In genomic region chr15:79984152-79984551, GRCm38 (mm10) we compare ENCODE assay signal across 18 mouse cellular contexts. TPM values are rescaled to one million over a fixed set of nuclear protein-coding genes. Genes with fewer than 3 reads are reported as not detected.
DNase-seq lines count a peak whose midpoint lies in the region; ATAC-seq and TF ChIP-seq lines count a peak whose summit lies in the region.
"Had no signal": no experiment of that assay in that cellular context is flagged by ENCODE, and none has a peak within 500 bp of the region (broad histone marks: within the 10 kb centered on the region; RNA-seq: fewer than 3 reads in every experiment).

No protein-coding gene starts in this region.

- no peak overlapping the region for H3K4me2 ChIP-seq in hindbrain, embryonic 12.5 days (replicated peaks)
- no peak overlapping the region for H3K4me2 ChIP-seq in intestine, postnatal 0 days (replicated peaks; ENCODE audit: low read depth)
- H3K4me2 ChIP-seq: heart, embryonic 12.5 days; hindbrain, embryonic 13.5 days had no signal

- peak overlapping the region; percentile 35; the same call in 1 of the 2 replicates for H3K27ac ChIP-seq in hindbrain, embryonic 10.5 days
- no peak overlapping the region for H3K27ac ChIP-seq in hindbrain, embryonic 12.5 days
- H3K27ac ChIP-seq in intestine, postnatal 0 days (ENCODE audit: low read depth, low read length) = no peak overlapping the region
- H3K27ac ChIP-seq: hindbrain, embryonic 13.5 days; kidney, postnatal 0 days had no signal

- TF ChIP-seq CTCF in intestine, postnatal 0 days (IDR thresholded peaks at IDR 0.05; ENCODE audit: low read depth) = no peak

- H3K27me3 ChIP-seq in hindbrain, embryonic 10.5 days (ENCODE audit: insufficient read depth, poor library complexity, severe bottlenecking) = no peaks in the 10 kb centered on the region
- H3K27me3 ChIP-seq in hindbrain, embryonic 12.5 days = no peaks in the 10 kb centered on the region
- H3K27me3 ChIP-seq in intestine, postnatal 0 days (replicated peaks; ENCODE audit: control insufficient read depth, insufficient read depth, low read length) = no peaks in the 10 kb centered on the region
- H3K27me3 ChIP-seq: hindbrain, embryonic 13.5 days had no signal

- ATAC-seq in hindbrain, embryonic 12.5 days (ENCODE audit: low FRiP score) = no peak
- peak; percentile 69 for ATAC-seq in intestine, postnatal 0 days
- no peak for ATAC-seq in granulocyte monocyte progenitor cell, adult 5-6 weeks (replicated peaks; ENCODE audit: poor library complexity, severe bottlenecking)

- 62% methylated on average over 7 of the region's 7 CpGs for WGBS in hindbrain, embryonic 10.5 days
- 34% methylated on average over 6 of the region's 7 CpGs for WGBS in hindbrain, embryonic 12.5 days
- 17% methylated on average over 7 of the region's 7 CpGs for WGBS in intestine, postnatal 0 days

- no peaks in the 10 kb centered on the region for H3K36me3 ChIP-seq in hindbrain, embryonic 10.5 days
- no peaks in the 10 kb centered on the region for H3K36me3 ChIP-seq in hindbrain, embryonic 12.5 days
- no peaks in the 10 kb centered on the region for H3K36me3 ChIP-seq in intestine, postnatal 0 days (ENCODE audit: control insufficient read depth, insufficient read depth)
- H3K36me3 ChIP-seq: heart, embryonic 12.5 days; hindbrain, embryonic 13.5 days had no signal

- H3K4me1 ChIP-seq in hindbrain, embryonic 10.5 days (replicated peaks) = peaks cover 22% of the 10 kb centered on the region
- H3K4me1 ChIP-seq in hindbrain, embryonic 12.5 days = peaks cover 6% of the 10 kb centered on the region; the same call in 1 of the 2 replicates
- H3K4me1 ChIP-seq in intestine, postnatal 0 days (replicated peaks; ENCODE audit: control insufficient read depth, insufficient read depth, low read length) = no peaks in the 10 kb centered on the region

- H3K9ac ChIP-seq in hindbrain, embryonic 12.5 days = no peak overlapping the region
- no peak overlapping the region for H3K9ac ChIP-seq in intestine, postnatal 0 days (ENCODE audit: low read depth, low read length)
- H3K9ac ChIP-seq: heart, embryonic 12.5 days; hindbrain, embryonic 13.5 days had no signal

- DNase-seq in hindbrain, embryonic 10.5 days (ENCODE audit: low spot score) = no peak
- DNase-seq in NIH3T3 (ENCODE audit: low read depth) = peak; percentile 12
- DNase-seq in lung, postnatal 14 days = peak; percentile 51
- no peak for DNase-seq in spleen, postnatal 4 days (ENCODE audit: low spot score in 2 of 2)
- no peak for DNase-seq in right cerebral cortex, postnatal 4 days
- DNase-seq: adrenal gland, postnatal 25 days; B cell, adult 2 months; layer of hippocampus, postnatal 36 days; liver; retina, postnatal 1 day; spleen, adult 18-20 months had no signal

- H3K4me3 ChIP-seq in hindbrain, embryonic 10.5 days = no peak overlapping the region
- no peak overlapping the region for H3K4me3 ChIP-seq in hindbrain, embryonic 12.5 days
- no peak overlapping the region for H3K4me3 ChIP-seq in intestine, postnatal 0 days (ENCODE audit: low read depth, low read length)
- H3K4me3 ChIP-seq: erythroblast, embryonic 14.5 days; heart, embryonic 12.5 days; hindbrain, embryonic 13.5 days had no signal

- H3K9me3 ChIP-seq in hindbrain, embryonic 10.5 days = no peaks in the 10 kb centered on the region
- H3K9me3 ChIP-seq in hindbrain, embryonic 12.5 days (replicated peaks) = no peaks in the 10 kb centered on the region
- no peaks in the 10 kb centered on the region for H3K9me3 ChIP-seq in intestine, postnatal 0 days (ENCODE audit: control insufficient read depth)
- H3K9me3 ChIP-seq: hindbrain, embryonic 13.5 days had no signal

RNA-seq across cellular contexts. Expression of gene Cbx7, which starts 13.2 kb away (rescaled TPM):
- polyA plus RNA-seq in hindbrain, embryonic 10.5 days (2016; fragmentation: Nextera tagmentation; extraction: Ambion mirVana) = 2.4 and 2.9 TPM in 2 replicates
- polyA plus RNA-seq in hindbrain, embryonic 12.5 days (2016; fragmentation: Nextera tagmentation; extraction: Ambion mirVana) = 3.1 and 4.2 TPM in 2 replicates
- 2.5 and 3.8 TPM in 2 replicates for polyA plus RNA-seq in intestine, postnatal 0 days (2015; fragmentation: Nextera tagmentation; extraction: Ambion mirVana)
- total RNA-seq in granulocyte monocyte progenitor cell, adult 5-6 weeks (2014; fragmentation: Nextera tagmentation) = 3.4 and 3.7 TPM in 2 replicates
- 0.26 and 1.7 TPM in 2 replicates for total RNA-seq in granulocyte monocyte progenitor cell, adult 5-6 weeks (2017)

RNA-seq across cellular contexts. Expression of gene Pdgfb, which starts 30.6 kb away (rescaled TPM):
- polyA plus RNA-seq in hindbrain, embryonic 10.5 days (2016; fragmentation: Nextera tagmentation; extraction: Ambion mirVana) = 1.6 and 1.8 TPM in 2 replicates
- polyA plus RNA-seq in hindbrain, embryonic 12.5 days (2016; fragmentation: Nextera tagmentation; extraction: Ambion mirVana) = 2.5 and 3.2 TPM in 2 replicates
- 6.9 and 7.1 TPM in 2 replicates for polyA plus RNA-seq in intestine, postnatal 0 days (2015; fragmentation: Nextera tagmentation; extraction: Ambion mirVana)
- 0.30 TPM in 1 of 2 replicates, not detected in the other for total RNA-seq in granulocyte monocyte progenitor cell, adult 5-6 weeks (2014; fragmentation: Nextera tagmentation)
- total RNA-seq in granulocyte monocyte progenitor cell, adult 5-6 weeks (2017) = 0.13 and 0.26 TPM in 2 replicates

Comparison
In these comparisons a context has a peak if more than half of its experiments do, and no peak if none do; other contexts are left out.
1. DNase-seq: peak in NIH3T3 (single experiment) and lung, postnatal 14 days (single experiment); none in hindbrain, embryonic 10.5 days (single experiment), spleen, postnatal 4 days (0 of 2) and right cerebral cortex, postnatal 4 days (single experiment).